Mouse (Mus musculus): ENCODE data around the gene Crat.
"Not testable (repeated sequence)": the region's sequence is repeated elsewhere in the genome, so short reads cannot be mapped to it uniquely, and the experiment has no call there.

Crat gene

GRCm38 (mm10) chr2:30440211-30440700 is 24.6 kb upstream of the Crat start:
- DNase-seq (ENCODE audit: low read depth, low spot score) = no peak

GRCm38 (mm10) chr2:30439631-30440030 is 24.0 kb upstream of the Crat start:
- DNase-seq (ENCODE audit: low read depth, low spot score) = no peak

DNA sequence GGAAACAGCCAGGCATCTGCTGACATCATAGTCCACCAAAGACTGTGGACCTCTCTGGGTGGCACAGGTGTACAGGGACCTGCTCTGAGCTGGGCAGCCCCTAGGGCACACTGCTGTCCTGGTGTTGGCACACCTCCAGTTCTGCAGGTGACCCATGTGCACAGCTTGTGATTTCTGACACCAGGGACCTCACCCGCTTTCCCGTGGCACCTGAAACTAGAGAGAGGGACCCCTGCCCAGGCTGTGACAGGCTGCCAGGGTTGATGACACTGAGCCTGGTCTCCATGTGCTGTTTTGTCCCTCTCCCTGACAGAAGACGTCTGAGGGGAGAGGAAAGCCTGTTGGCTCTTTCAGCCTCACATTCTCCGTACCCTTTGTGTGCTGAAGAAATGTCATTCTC is 22.2 kb upstream of the Crat start:
- no peak for DNase-seq (ENCODE audit: low read depth, low spot score)

DNA sequence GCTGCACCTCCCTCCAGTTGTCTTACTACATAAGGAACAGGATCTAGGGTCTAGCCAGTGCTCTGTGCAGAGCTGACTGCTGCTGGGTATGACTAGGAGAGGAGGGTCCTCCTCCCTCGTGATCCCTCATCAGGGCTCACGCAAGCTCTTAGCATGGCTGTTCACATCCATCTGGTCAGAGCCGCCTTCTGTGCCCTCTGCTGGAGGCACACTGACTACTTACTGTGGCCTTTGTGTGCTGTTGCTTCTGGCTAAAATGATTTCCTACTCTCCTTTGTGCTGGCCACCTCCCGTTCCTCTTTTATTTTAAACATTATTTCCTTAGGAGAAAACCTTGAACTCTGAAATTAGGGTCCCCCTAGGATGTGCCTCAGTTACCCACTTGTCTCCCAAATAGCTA is 21.2 kb upstream of the Crat start:
- no peak for DNase-seq (ENCODE audit: low read depth, low spot score)

DNA sequence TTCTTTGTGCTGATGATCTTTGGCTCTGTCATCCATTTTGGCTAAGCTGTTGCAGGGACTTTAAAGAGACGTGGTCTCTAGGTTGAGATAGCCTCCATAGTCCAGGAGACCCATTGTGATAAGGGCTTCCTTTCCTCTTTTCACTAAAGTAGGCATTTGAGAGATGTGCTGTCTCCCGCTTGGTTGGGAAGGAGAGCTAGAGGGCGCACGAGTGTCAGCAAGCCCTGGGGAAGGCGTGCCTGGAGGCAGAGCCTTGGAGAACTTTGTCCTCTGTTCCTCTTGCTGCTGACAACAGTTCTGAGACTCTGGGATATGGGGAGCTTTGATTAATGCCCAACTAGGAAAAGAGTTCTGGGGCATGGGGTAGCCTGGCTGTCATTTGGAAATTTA is 20.5 kb upstream of the Crat start:
- DNase-seq (ENCODE audit: low read depth, low spot score) = no peak

DNA sequence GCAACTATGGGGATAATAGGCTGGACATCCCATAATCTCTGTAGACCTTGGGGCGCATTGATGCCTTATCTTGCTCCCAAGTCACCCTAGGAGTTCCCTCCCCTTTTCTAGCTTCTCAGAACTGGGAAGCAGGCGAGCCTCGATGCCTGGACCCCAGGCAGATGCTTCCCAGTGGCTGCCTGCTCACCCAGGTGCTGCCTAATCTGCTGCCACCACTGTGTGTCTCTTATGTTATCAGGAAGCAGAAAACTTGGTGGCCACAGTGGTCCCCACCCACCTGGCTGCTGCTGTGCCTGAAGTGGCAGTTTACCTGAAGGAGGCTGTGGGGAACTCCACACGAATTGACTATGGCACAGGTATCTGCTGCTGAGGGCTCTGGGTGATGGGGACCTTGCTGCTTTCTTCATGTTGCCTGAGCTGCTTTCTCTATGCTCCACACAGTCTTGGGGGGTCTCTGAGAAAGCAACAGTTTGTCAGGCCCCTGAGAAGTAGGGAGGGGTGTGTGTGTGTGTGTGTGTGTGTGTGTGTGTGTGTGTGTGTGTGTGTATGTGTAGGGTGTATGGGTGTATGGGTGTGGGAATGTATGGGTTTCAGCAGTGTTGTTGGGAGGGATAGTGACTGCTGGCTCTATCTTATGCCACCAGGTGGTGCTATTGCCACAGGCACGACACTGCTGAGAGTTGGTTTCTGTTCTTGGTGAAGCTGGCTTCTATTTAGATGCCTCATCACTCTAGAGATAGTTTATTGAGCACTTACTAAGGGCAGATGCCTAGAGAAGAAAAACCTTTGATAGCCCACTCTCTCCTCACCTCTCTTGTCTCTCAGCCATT is 19.9 kb upstream of the Crat start:
- peak; percentile 88 for DNase-seq (ENCODE audit: low read depth, low spot score)

- DNase-seq (ENCODE audit: low read depth, low spot score) = no peak
Observed at GRCm38 (mm10) chr2:30429156-30429555, 13.5 kb upstream of the Crat start.

DNA sequence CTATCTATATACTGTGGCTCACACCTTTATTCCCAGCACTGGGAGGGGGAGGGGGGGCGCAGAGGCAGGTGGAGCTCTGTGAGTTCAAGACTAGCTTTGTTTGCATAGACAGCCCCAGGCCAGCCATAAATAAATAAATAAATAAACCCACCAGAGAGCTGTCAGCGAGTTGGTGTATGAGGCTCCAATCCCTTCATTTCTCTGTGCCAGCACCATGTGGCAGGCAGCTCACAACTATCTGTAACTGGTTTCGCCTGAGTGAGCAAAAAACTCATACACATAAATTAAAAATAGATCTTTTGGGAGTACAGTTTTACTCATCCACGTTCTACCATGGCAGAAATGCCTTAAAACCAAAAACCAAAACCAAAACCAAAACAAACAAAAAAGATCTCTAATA is 5.8 kb upstream of the Crat start:
- DNase-seq (ENCODE audit: low read depth, low spot score) = no peak

- no peak for DNase-seq (ENCODE audit: low read depth, low spot score)
Observed at GRCm38 (mm10) chr2:30419112-30419511, 3.5 kb upstream of the Crat start.

DNA sequence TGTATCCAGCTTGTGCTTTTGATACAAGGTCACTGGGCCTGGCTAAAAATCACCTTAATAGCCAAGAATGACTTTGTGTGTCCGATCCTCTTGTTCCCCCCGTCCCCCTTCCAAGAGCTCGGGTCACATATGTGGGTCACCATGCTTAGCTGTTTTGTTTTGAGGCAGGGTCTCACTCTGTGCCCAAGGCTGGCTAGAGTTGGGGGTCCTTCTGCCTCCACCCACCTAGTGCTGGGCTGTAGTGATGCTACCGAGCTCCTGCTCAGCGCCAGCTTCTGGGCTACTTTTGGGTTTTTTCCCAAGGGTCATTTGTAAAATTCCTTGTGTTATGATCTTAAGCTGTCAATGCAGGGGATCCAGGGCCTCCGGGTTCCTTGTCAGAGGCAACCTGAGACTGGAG is 2.6 kb upstream of the Crat start:
- no peak for DNase-seq (ENCODE audit: low read depth, low spot score)

DNA sequence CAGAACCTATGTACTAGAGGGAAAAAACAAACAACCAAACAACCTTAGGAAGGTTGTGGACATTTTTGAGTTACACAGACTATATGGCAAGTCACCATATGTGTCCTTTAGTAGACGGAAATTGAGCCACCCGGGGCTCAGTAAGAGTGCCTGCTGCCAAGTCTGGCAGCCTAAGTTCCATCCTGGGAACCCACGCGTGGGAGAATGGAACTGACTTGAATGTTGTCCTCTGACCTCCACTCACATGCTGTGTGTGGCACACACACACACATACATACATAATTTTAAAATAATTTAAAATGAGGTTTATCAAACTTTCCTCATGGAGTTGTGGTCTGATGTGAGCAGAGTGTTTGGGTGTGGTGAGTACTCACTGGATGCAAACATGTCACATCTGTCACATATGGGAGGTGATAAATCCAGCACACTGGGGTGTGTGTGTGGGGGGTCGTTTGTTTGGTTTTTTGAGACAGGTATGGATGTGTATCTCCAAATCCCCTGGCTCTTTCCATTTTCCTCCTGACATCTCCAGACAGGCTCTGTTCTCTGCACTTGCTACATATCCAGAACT is 2.1 kb upstream of the Crat start:
- no peak for DNase-seq (ENCODE audit: low read depth, low spot score)

DNA sequence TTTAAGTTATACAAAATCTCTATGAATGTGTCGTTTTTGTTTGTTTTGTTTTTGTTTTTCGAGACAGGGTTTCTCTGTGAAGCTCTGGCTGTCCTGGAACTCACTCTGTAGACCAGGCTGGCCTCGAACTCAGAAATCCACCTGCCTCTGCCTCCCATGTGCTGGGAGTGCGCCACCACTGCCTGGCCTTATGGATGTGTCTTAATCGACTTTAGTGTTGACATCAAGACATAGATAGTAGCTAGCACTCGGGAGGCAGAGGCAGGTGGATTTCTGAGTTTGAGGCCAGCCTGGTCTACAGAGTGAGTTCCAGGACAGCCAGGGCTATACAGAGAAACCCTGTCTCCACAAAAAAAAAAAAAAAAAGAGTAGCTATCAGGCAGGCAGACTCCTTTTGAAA is 1.5 kb upstream of the Crat start:
- DNase-seq (ENCODE audit: low read depth, low spot score) = not testable (repeated sequence)

GRCm38 (mm10) chr2:30416649-30416965 is 994 bp upstream of the Crat start:
- no peak for DNase-seq (ENCODE audit: low read depth, low spot score)

DNA sequence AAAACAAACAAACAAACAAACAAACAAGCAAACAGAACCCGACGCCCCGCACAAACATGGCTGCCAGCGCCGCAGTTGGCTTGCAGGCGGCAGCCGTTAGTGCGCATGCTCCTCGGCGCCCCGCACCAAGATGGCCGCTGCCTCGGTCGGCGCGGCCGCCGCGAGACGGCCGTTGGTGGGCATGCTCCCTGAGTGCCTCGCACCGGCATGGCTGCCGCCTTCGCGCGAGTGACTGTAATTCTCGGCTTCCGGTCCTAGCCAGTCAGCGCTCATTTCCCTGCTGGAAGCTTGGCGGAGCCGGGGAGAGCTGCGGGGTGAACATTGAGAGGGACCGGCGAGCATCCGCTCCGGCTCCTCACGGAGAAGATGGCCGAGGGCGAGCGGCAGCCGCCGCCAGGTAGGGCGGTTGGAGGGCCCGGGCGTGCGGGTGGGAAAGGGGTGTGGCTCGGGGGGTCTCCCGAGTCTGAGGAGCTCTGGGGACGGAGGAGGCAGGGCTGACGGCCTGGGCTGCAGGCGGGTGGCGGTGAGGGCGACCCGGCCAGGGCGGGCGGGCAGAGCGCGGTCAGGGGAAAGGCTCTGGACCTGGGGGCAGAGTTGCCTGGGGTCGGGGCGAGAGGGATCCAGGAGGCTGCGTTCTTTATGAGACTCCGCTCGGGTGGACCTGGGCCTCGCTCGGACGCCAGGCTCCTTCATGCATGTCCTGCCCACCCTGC is 479 bp upstream of the Crat start, which contains the start of gene Ptpa:
Gene Ptpa, plus strand, starts transcription at position 104 of the 713 bp plus-strand sequence.
- DNase-seq (ENCODE audit: low read depth, low spot score) = peak; percentile 98

DNA sequence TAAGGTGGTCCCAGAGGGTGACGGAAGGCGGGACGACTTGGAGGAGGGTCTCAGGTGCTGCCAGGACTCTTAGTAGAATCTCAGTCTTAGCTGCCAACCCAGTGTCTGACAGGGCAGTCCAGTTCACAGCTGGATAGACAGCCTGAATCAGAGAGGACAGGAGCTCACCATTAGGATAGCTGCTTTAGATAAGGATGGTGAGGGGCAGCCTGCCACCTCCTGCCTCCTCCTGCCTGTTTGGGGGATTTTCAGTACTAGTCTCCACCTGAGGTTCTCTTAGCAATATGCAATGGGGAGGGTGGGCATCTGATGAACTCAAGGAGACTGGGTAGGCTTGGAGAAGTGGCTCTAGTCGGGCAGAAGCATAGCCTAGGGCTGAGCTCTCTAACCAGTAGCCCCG is 932 bp downstream of the Crat start:
- no peak for DNase-seq (ENCODE audit: low read depth, low spot score)

DNA sequence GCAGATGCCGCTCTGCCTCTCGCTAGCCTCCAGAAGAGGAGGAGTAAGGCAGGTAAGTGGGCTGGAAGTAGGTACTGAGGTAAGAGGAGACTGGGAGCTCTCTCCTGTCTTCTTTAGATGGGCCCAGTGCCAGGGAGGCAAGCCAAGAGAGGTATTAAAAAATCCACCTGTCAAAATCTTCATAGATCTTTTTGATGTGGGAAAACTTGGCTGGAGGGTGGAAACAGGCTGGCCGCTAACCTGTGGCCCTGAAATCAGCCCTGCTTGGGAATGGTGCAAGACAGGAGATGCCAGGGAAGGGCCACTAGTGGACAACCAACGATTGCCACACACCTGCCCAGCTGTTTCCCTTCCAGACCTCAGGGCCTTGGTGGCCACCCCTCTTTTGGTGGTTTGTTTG is 1.5 kb downstream of the Crat start:
- DNase-seq (ENCODE audit: low read depth, low spot score) = no peak

GRCm38 (mm10) chr2:30413038-30413973 is 2.3 kb downstream of the Crat start:
- no peak for DNase-seq (ENCODE audit: low read depth, low spot score)

- DNase-seq (ENCODE audit: low read depth, low spot score) = no peak
Observed at GRCm38 (mm10) chr2:30409454-30410176, 6.0 kb downstream of the Crat start.

GRCm38 (mm10) chr2:30408452-30409100 is 7.0 kb downstream of the Crat start:
- DNase-seq (ENCODE audit: low read depth, low spot score) = no peak

DNA sequence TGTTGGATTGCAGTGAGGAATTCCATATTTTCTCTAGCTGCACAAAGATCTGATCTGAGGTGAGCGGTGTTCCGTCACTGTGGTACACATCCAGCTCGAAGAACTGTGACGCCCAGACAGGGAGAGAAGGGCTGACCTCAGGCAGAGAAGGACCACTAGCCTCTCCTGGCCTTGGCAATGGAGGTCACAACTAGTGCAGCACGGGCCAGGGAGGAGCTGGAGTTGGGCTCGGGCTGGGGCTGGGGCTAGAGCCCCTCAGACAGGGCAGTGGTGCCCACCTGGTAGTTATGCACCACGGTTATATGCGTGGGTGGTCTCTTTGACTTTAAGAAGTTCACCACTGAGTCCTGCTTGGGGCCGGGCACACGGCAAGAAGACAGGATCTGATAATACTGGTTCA is 7.8 kb downstream of the Crat start:
- no peak for DNase-seq (ENCODE audit: low read depth, low spot score)

Data from CD4-positive, CD25-positive, alpha-beta regulatory T cell, adult 2 months (primary cell).